Mouse (Mus musculus) hematopoietic multipotent progenitor cell, adult 10-12 weeks (in vitro differentiated cells): ENCODE results near the gene Sf3b5. TPM values are rescaled to one million over a fixed set of nuclear protein-coding genes. Genes with fewer than 3 reads are reported as not detected.

Source experiments
- polyA plus RNA-seq: library from polyadenylated mRNA; stranded (reverse); fragments of >175 nt; gene quantifications from 2 replicates; pipeline ENCODE4 v1.2.3, GENCODE M21; 2012; ENCODE audit warnings: low replicate concordance

Sf3b5 gene
- polyA plus RNA-seq, result 48.2 and 49.4 TPM in 2 replicates

GRCm38 (mm10) chr10:13005043-13005442, at the start of gene Sf3b5:
Gene Sf3b5, plus strand, starts transcription at chr10:13005343.

GRCm38 (mm10) chr10:12964151-12965075, 40.7 kb upstream of the Sf3b5 start, which contains the start of gene Stx11:
Gene Stx11, minus strand, starts transcription at chr10:12964298.

Other genes starting within 250 kb of the Sf3b5 start
- gene Utrn, start 136.0 kb upstream of the Sf3b5 start, polyA plus RNA-seq, result 6.4 and 8.9 TPM in 2 replicates
- gene Stx11, start 41.0 kb upstream of the Sf3b5 start, polyA plus RNA-seq, result 13.7 and 28.6 TPM in 2 replicates
- gene Plagl1, start 55.2 kb downstream of the Sf3b5 start, polyA plus RNA-seq, result 0.08 and 0.29 TPM in 2 replicates
- not detected in 2 replicates for gene Zc2hc1b, start 172.7 kb downstream of the Sf3b5 start, polyA plus RNA-seq
- 8.4 and 19.0 TPM in 2 replicates for gene Ltv1, start 187.8 kb downstream of the Sf3b5 start, polyA plus RNA-seq